In the genomic region with DNA sequence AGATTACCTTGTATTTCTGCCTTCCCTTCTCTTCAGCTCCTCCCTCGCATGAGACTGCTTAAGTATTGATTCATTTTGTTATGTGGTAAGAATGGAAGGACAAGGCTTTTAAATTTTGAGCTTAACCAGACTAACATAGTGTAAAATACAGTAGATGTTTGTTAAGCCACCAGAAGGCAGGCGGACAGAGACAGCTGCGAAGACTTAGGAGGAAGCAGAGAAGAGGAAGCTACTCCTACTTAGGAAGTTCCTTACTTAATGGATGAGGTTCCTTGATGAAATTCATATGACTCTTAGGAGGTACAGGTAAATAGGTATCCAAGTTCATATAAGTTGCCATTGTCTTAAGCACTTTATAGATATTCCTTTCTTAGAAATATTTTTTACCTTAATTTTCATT, we compare ENCODE assay signal across 21 mouse cellular contexts.
"Had no signal": no experiment of that assay in that cellular context is flagged by ENCODE, and none has a peak within 500 bp of the region (broad histone marks: within the 10 kb centered on the region; RNA-seq: fewer than 3 reads in every experiment).

No protein-coding gene starts in this region.

- ATAC-seq: lung, postnatal 0 days had no signal

- H3K27me3 ChIP-seq: midbrain, embryonic 12.5 days; neural tube, embryonic 13.5 days; neural tube, embryonic 15.5 days had no signal

- H3K4me1 ChIP-seq: lung, embryonic 15.5 days; midbrain, embryonic 10.5 days; midbrain, embryonic 12.5 days; neural tube, embryonic 13.5 days; neural tube, embryonic 15.5 days had no signal

- H3K9ac ChIP-seq: liver, postnatal 0 days; lung, embryonic 15.5 days; midbrain, embryonic 12.5 days; neural tube, embryonic 13.5 days; neural tube, embryonic 15.5 days had no signal

- H3K4me3 ChIP-seq: lung, embryonic 15.5 days; midbrain, embryonic 10.5 days; midbrain, embryonic 12.5 days; myocyte; neural tube, embryonic 13.5 days; neural tube, embryonic 15.5 days had no signal

- H3K9me3 ChIP-seq: lung, embryonic 15.5 days; midbrain, embryonic 10.5 days; midbrain, embryonic 12.5 days; neural tube, embryonic 13.5 days; neural tube, embryonic 15.5 days had no signal

- H3K27ac ChIP-seq: lung, embryonic 15.5 days; macrophage; midbrain, embryonic 10.5 days; midbrain, embryonic 12.5 days; neural tube, embryonic 13.5 days; neural tube, embryonic 15.5 days had no signal

- H3K4me2 ChIP-seq: lung, embryonic 15.5 days; midbrain, embryonic 12.5 days; neural tube, embryonic 13.5 days; neural tube, embryonic 15.5 days had no signal

- DNase-seq: liver, postnatal 0 days; lung, adult 2 months; lung, postnatal 14 days; lung, postnatal 36 days; midbrain, embryonic 14.5 days; retina, postnatal 1 day; right cerebral cortex, adult 18-20 months; right cerebral cortex, postnatal 25 days; right cerebral cortex, postnatal 4 days; spleen, adult 18-20 months; thymus, adult 18-20 months; thymus, postnatal 14 days; thymus, postnatal 36 days had no signal

- H3K36me3 ChIP-seq: lung, embryonic 15.5 days; midbrain, embryonic 10.5 days; midbrain, embryonic 12.5 days; neural tube, embryonic 13.5 days; neural tube, embryonic 15.5 days had no signal
